Mouse (Mus musculus) ovary, postnatal 10 days (tissue): ENCODE measurements around the gene Hist1h2bq.
A peak's percentile ranks its signal among the peaks of the same experiment; 100 is the strongest.
"Not testable (repeated sequence)": the region's sequence is repeated elsewhere in the genome, so short reads cannot be mapped to it uniquely, and the experiment has no call there.

Source experiments
- DNase-seq: peaks from one replicate; pipeline ENCODE4 v3.0.0; 2022; ENCODE audit warnings: low spot score

Hist1h2bq gene

GRCm38 (mm10) chr13:21789925-21790324 is 20.1 kb downstream of the Hist1h2bq start:
- DNase-seq: no peak

- no peak for DNase-seq
Measured at GRCm38 (mm10) chr13:21787760-21788593, 22.0 kb downstream of the Hist1h2bq start.

DNA sequence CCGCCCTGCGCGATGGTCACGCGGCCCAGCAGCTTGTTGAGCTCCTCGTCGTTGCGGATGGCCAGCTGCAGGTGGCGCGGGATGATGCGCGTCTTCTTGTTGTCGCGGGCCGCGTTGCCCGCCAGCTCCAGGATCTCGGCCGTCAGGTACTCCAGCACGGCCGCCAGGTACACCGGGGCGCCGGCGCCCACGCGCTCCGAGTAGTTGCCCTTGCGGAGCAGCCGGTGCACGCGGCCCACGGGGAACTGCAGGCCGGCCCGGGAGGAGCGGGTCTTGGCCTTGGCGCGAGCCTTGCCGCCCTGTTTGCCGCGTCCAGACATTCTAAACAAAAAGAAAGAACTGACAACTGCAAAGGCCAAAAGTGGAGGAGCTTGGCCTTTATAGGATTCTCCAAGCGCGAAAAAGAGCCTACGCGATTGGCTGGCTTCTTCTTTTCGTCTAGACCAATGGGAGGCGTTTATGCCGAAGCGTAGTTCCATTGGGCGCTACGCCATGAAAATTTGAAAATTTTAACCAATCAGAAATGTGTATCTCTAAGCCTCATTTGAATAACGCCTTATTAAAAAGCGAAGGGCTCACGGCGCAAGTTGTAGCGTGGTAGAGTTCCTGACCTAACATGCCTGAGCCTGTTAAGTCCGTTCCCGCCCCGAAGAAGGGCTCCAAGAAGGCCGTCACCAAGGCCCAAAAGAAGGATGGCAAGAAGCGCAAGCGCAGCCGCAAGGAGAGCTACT is 22.9 kb downstream of the Hist1h2bq start, which contains the start of the genes Hist1h2an and Hist1h2bp:
Gene Hist1h2an (minus strand): TSS at position 320 of the 731 bp plus-strand sequence.
Gene Hist1h2bp (plus strand): TSS at position 563 of the 731 bp plus-strand sequence.
- DNase-seq: peak; percentile 78

DNA sequence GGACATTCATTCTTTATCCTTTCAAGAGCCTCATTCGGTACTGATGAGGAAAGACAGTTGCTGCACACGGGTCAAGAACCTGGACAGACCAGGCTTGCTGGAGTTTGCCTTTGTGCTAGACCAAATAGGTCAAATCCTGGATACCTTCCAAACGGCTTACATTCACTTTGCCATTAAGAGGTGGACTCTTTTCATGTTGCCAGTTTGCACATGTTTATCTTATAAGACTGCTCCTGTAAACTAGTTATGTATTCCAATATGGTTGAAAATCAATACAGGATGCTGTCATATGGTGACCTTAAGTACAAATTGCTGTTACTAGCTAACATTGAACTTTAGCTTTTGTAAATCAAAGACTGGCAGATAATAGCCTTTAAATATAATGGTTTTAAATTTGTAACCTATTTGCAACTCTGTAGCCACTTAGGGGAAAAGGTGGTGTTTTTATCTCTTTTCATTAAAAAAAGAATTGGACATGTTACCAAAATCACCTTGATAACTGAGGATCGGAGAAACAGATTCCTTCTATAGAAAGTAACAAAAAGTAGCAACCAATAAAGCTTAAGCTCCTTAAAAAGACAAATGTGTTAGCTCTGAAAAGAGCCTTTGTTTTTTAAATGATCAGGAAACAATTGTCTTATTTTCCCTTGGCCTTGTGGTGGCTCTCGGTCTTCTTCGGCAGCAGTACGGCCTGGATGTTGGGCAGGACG is 23.7 kb downstream of the Hist1h2bq start:
- no peak for DNase-seq

- DNase-seq: no peak
Measured at GRCm38 (mm10) chr13:21784311-21784710, 25.7 kb downstream of the Hist1h2bq start.

- no peak for DNase-seq
Measured at GRCm38 (mm10) chr13:21783734-21784161, 26.2 kb downstream of the Hist1h2bq start.

DNA sequence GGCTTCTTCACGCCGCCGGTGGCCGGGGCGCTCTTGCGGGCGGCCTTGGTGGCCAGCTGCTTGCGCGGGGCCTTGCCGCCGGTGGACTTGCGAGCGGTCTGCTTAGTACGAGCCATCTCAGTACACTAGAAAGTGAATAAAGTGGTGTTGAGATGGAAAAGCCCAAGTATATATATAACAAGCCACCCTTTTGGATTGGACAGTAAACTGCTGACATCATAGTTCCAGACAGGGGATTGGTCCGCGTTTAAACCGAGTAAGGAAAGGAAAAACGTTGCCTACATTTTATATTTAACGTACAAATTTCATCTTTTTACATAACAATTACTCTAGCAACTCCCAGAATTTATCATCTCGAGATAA is 26.8 kb downstream of the Hist1h2bq start, which contains the start of gene Hist1h3i:
Gene Hist1h3i (minus strand): TSS at position 116 of the 363 bp plus-strand sequence.
- no peak for DNase-seq

DNA sequence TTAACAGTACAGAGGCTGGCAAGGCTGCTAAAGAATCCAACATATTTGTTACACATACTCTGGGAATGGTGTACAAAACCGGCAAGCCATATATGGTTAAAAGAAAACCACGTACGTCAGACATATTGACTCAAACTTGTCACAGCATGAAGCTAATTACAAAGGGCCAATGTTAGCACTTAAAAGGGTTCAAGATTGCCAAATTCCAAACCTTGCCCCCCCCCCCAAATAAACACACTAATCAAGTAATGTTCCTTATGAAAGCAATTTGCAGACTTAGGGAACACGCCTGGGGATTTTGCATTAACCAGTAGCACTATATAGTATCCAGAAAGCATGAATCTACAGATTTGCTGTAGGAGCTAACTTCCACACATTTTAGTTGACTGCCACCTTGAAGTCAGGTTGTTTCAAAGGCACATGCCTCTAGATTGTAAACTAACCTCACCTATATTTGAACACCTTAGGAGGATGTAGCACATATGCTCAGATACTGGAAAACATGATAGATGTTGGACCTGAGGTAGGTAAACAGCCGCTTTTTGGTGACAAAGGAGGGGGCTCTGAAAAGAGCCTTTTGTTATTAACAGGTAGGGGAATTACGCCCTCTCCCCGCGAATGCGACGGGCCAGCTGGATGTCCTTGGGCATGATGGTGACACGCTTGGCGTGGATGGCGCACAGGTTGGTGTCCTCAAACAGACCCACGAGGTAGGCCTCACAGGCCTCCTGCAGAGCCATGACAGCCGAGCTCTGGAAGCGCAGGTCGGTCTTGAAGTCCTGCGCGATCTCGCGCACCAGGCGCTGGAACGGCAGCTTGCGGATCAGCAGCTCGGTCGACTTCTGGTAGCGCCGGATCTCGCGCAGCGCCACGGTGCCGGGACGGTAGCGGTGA is 27.4 kb downstream of the Hist1h2bq start:
- not testable (repeated sequence) for DNase-seq

GRCm38 (mm10) chr13:21781639-21782038 is 28.4 kb downstream of the Hist1h2bq start:
- DNase-seq: no peak

- DNase-seq: no peak
Measured at GRCm38 (mm10) chr13:21781021-21781555, 28.9 kb downstream of the Hist1h2bq start.

GRCm38 (mm10) chr13:21779767-21780731 is 29.9 kb downstream of the Hist1h2bq start, which contains the start of gene Hist1h1b:
Hist1h1b (minus strand) TSS chr13:21780625.
- DNase-seq: peak; percentile 60

DNA sequence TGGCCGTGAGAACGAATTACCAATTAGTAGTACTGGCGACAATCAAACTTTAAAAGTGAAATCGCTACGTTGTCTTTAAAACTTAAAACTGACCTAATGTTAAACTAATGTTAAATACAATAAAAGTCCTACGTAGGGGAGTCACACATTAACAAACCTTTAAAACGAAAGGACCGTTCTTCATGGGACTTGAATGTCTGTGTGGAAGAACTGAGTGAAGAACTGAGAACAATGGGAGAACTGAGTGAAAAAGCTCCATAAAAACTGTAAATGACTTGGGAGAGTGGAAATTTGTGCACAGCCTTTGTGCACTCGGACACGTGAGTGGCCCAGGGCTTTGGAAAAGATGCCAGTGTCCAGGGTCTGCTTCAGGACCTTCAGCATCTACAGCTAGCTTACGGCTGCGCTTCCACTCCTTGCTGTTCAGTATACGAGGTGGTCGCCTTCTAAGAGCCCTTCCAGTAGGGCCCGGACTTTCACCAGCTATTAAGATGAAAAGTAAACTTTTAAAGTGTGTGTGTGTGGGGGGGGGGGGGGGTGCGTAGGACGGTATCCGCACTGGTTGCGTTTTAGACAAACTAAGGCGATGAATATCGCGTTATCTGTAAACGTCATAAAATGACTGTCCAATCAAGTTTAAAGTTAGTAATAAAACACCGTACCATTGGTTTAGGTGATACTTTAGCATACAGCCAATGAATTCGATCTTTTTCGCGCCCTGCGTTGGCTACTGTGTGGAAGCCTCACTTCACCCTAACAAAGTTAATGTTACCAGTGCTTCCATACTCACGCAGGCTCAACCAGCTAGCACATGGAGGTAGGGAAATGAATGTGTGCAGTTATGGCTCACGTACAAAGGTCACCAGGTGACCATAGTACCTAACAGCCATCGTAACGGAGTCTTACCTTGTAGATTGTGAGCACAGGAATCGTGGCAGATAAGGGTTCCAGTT is 30.9 kb downstream of the Hist1h2bq start:
- peak; percentile 28 for DNase-seq
